Mouse (Mus musculus): ENCODE results near the gene Chtop. TPM values are rescaled to one million over a fixed set of nuclear protein-coding genes. Genes with fewer than 3 reads are reported as not detected.
A peak's percentile ranks its signal among the peaks of the same experiment; 100 is the strongest.

Chtop gene
- polyA plus RNA-seq, 1 experiment: 111 TPM

GRCm38 (mm10) chr3:90531713-90532112 is 22.4 kb upstream of the Chtop start:
- TF ChIP-seq CTCF (IDR thresholded peaks at IDR 0.05; ENCODE audit: borderline replicate concordance, insufficient read depth, low read length) (no peak), POLR2A (IDR thresholded peaks at IDR 0.05; ENCODE audit: low read depth, low read length) (no peak)
- Histone ChIP-seq H3K4me3 (ENCODE audit: insufficient read depth, low read length) (no peak overlapping the region), H3K27ac (ENCODE audit: insufficient read depth, low read length) (no peak overlapping the region), H3K4me1 (ENCODE audit: control insufficient read depth, insufficient read depth, low read length) (no peaks in the 10 kb centered on the region)

DNA sequence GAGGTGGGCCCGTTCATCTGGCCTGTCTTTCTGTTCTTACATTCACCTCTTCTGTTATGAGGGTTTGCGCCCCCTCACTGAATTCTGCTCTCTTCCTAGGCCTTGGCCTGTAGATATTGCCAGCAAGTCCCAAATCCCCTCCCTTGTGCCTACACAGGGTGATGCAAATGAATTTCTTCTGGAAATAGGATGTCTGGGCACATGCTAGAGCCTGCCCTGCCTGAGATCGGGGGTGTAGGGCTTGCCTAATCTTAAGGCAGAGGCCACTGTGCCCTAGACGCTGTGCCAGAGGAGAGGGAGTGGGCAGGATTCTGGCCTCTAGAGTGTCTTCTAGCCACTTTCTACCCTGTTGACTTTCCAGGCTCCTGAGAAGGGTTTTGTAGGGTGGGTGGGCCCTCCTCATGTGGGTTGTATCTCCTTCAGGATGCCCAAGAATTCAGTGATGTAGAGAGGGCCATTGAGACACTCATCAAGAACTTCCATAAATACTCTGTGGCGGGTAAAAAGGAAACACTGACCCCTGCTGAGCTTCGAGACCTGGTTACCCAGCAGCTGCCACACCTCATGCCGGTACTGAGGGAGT is 18.1 kb upstream of the Chtop start:
- Histone ChIP-seq H3K4me3 (ENCODE audit: insufficient read depth, low read length) (no peak overlapping the region), H3K27ac (ENCODE audit: insufficient read depth, low read length) (no peak overlapping the region), H3K4me1 (ENCODE audit: control insufficient read depth, insufficient read depth, low read length) (no peaks in the 10 kb centered on the region)
- TF ChIP-seq POLR2A (IDR thresholded peaks at IDR 0.05; ENCODE audit: low read depth, low read length): no peak

GRCm38 (mm10) chr3:90526580-90526979 is 17.3 kb upstream of the Chtop start, which contains the start of gene S100a14:
S100a14 (plus strand) TSS chr3:90526856.
- no peak within 1 kb of the TSS for H3K4me3 ChIP-seq (ENCODE audit: insufficient read depth, low read length)
- TF ChIP-seq POLR2A (IDR thresholded peaks at IDR 0.05; ENCODE audit: low read depth, low read length) (no peak), CTCF (IDR thresholded peaks at IDR 0.05; ENCODE audit: borderline replicate concordance, insufficient read depth, low read length) (no peak)
- H3K27ac ChIP-seq (ENCODE audit: insufficient read depth, low read length): no peak within 1 kb of the TSS

DNA sequence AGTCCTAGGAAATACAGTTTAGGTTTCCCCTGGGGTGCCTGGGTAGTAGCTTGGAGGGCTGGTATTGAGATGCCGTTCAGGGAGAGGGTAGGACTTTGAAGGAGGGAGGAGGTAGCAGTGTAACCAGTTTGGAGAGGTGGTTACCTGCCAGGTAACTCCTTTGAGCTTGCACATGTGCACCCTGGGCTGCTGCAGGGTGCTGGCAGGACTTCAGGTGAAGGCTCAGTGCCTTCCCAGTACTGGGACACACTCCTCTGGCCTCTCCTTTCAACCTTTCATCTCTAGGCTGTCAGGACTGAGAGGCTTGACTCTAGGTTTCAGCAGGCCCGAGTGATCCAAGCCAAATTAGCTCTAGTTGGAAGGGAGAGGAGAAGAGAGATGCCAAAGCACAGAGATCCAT is 16.8 kb upstream of the Chtop start:
- no peak for TF ChIP-seq POLR2A (IDR thresholded peaks at IDR 0.05; ENCODE audit: low read depth, low read length)
- no peak for TF ChIP-seq CTCF (IDR thresholded peaks at IDR 0.05; ENCODE audit: borderline replicate concordance, insufficient read depth, low read length)
- Histone ChIP-seq H3K4me3 (ENCODE audit: insufficient read depth, low read length) (no peak overlapping the region), H3K4me1 (ENCODE audit: control insufficient read depth, insufficient read depth, low read length) (no peaks in the 10 kb centered on the region), H3K27ac (ENCODE audit: insufficient read depth, low read length) (no peak overlapping the region)

More at GRCm38 (mm10) chr3:90526580-90526979, 17.3 kb upstream of the Chtop start, which contains the start of gene S100a14:
- no peaks in the 10 kb centered on the region for H3K4me1 ChIP-seq (ENCODE audit: control insufficient read depth, insufficient read depth, low read length)

DNA sequence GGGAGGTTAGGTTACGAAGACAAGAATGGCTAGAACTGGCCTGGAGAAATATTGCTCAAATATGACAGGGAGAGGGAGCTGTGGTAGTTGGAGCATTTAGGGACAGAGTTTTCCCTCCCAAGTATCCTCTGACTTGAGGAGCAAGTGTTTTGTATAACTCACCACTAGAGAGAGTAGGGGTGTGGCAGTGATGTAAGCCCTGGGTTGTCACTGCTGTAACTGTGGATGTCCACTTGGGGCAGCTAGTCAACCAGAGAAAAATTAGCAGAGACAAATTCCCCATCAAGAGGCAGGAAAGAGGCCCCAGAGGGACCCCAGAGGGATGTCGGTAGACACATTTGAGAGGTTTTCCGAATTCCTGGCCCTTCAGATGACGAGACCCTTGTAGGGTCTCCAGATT is 16.1 kb upstream of the Chtop start:
- H3K4me1 ChIP-seq (ENCODE audit: control insufficient read depth, insufficient read depth, low read length): no peaks in the 10 kb centered on the region
- no peak overlapping the region for H3K4me3 ChIP-seq (ENCODE audit: insufficient read depth, low read length)
- TF ChIP-seq CTCF (IDR thresholded peaks at IDR 0.05; ENCODE audit: borderline replicate concordance, insufficient read depth, low read length) (0 out of 2 replicates have a peak, but pooled peaks have one; percentile 4), POLR2A (IDR thresholded peaks at IDR 0.05; ENCODE audit: low read depth, low read length) (no peak)
- no peak overlapping the region for H3K27ac ChIP-seq (ENCODE audit: insufficient read depth, low read length)

DNA sequence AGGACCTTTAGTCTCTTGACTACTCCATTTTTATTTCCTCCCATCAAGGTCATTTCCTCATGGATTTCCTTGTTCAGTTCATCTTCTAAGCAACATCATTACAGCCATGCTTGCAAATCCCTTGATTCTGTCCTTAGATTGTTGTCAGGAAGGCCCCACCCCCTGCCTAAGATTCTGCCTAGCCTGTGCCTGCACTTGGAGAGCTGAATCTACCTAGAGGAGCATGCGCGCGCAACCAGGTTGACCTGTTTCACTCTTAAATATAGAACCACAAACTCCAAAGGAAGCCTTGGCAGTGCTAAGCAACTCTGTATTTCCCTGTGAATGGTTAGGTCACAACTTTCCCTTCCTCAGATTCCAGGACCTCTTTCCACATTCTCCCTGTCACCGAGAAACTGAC is 8.4 kb upstream of the Chtop start:
- TF ChIP-seq POLR2A (IDR thresholded peaks at IDR 0.05; ENCODE audit: low read depth, low read length): no peak
- TF ChIP-seq CTCF (IDR thresholded peaks at IDR 0.05; ENCODE audit: borderline replicate concordance, insufficient read depth, low read length): no peak
- no peak overlapping the region for H3K27ac ChIP-seq (ENCODE audit: insufficient read depth, low read length)
- H3K4me1 ChIP-seq (ENCODE audit: control insufficient read depth, insufficient read depth, low read length): peaks cover 7% of the 10 kb centered on the region; the same call in 1 of the 2 replicates
- H3K4me3 ChIP-seq (ENCODE audit: insufficient read depth, low read length): no peak overlapping the region

DNA sequence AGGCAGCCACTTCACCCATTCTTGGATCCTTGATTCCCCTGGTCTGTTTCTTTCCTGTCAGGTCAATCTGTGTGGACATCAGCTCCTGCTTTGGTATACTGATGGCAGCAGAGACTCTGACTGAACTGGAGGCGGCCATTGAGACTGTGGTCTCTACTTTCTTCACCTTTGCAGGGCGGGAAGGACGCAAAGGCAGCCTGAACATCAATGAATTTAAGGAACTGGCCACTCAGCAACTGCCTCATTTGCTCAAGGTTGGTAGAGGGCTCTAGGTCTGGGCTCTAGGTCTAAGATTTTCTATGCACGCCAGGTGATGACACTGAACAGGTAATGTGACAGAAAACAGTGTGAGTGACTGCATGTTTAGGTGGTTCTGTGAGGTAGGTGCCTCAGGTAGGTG is 6.5 kb upstream of the Chtop start:
- H3K4me3 ChIP-seq (ENCODE audit: insufficient read depth, low read length): no peak overlapping the region
- H3K27ac ChIP-seq (ENCODE audit: insufficient read depth, low read length): no peak overlapping the region
- H3K4me1 ChIP-seq (ENCODE audit: control insufficient read depth, insufficient read depth, low read length): peaks cover 7% of the 10 kb centered on the region; the same call in 1 of the 2 replicates
- TF ChIP-seq POLR2A (IDR thresholded peaks at IDR 0.05; ENCODE audit: low read depth, low read length): no peak
- no peak for TF ChIP-seq CTCF (IDR thresholded peaks at IDR 0.05; ENCODE audit: borderline replicate concordance, insufficient read depth, low read length)

GRCm38 (mm10) chr3:90515242-90515641 is 5.9 kb upstream of the Chtop start:
- no peak for TF ChIP-seq POLR2A (IDR thresholded peaks at IDR 0.05; ENCODE audit: low read depth, low read length)
- no peak for TF ChIP-seq CTCF (IDR thresholded peaks at IDR 0.05; ENCODE audit: borderline replicate concordance, insufficient read depth, low read length)
- peaks cover 7% of the 10 kb centered on the region; the same call in 1 of the 2 replicates for H3K4me1 ChIP-seq (ENCODE audit: control insufficient read depth, insufficient read depth, low read length)
- peak overlapping the region; percentile 33 for H3K4me3 ChIP-seq (ENCODE audit: insufficient read depth, low read length)
- no peak overlapping the region for H3K27ac ChIP-seq (ENCODE audit: insufficient read depth, low read length)

GRCm38 (mm10) chr3:90514691-90515090 is 5.4 kb upstream of the Chtop start:
- Histone ChIP-seq H3K27ac (ENCODE audit: insufficient read depth, low read length) (no peak overlapping the region), H3K4me1 (ENCODE audit: control insufficient read depth, insufficient read depth, low read length) (peaks cover 7% of the 10 kb centered on the region; the same call in 1 of the 2 replicates), H3K4me3 (ENCODE audit: insufficient read depth, low read length) (peak overlapping the region; percentile 33)
- no peak; the same call in none of the 2 replicates for TF ChIP-seq POLR2A (IDR thresholded peaks at IDR 0.05; ENCODE audit: low read depth, low read length)
- TF ChIP-seq CTCF (IDR thresholded peaks at IDR 0.05; ENCODE audit: borderline replicate concordance, insufficient read depth, low read length): no peak

- peak; percentile 15; the same call in 1 of the 2 replicates for TF ChIP-seq CTCF (IDR thresholded peaks at IDR 0.05; ENCODE audit: borderline replicate concordance, insufficient read depth, low read length)
- peak; percentile 66; the same call in 1 of the 2 replicates for TF ChIP-seq POLR2A (IDR thresholded peaks at IDR 0.05; ENCODE audit: low read depth, low read length)
- H3K4me3 ChIP-seq (ENCODE audit: insufficient read depth, low read length): peak within 1 kb of the TSS; percentile 33
- no peak within 1 kb of the TSS for H3K27ac ChIP-seq (ENCODE audit: insufficient read depth, low read length)
- H3K4me1 ChIP-seq (ENCODE audit: control insufficient read depth, insufficient read depth, low read length): peaks cover 7% of the 10 kb centered on the region; the same call in 1 of the 2 replicates
Observed at GRCm38 (mm10) chr3:90513796-90514590, 4.7 kb upstream of the Chtop start, which contains the start of the genes S100a1 and S100a13. S100a1 (minus strand) TSS chr3:90514392. S100a13 (plus strand) TSS chr3:90514435.

All from embryonic fibroblast, embryonic 13.5 days (primary cell).